Mouse (Mus musculus) intestine, embryonic 15.5 days (tissue): Measurements from ENCODE around the gene Cracr2b. TPM values are rescaled to one million over a fixed set of nuclear protein-coding genes. Genes with fewer than 3 reads are reported as not detected.

Experiments
- polyA plus RNA-seq: library from polyadenylated mRNA; unstranded; fragments of >200 nt; fragmentation: Nextera tagmentation; extraction: Ambion mirVana; gene quantifications from 2 replicates; pipeline ENCODE4 v1.2.1, GENCODE M21; 2015

Cracr2b gene
- polyA plus RNA-seq, 1 experiment from 2014 or later, result 16.5 TPM

Other genes starting within 250 kb of the Cracr2b start
- gene Lmntd2, start 247.0 kb upstream of the Cracr2b start, polyA plus RNA-seq, result 3.5 and 3.6 TPM in 2 replicates
- 63.7 and 70.0 TPM in 2 replicates for gene Rassf7, start 245.2 kb upstream of the Cracr2b start, polyA plus RNA-seq
- 61.9 and 62.1 TPM in 2 replicates for gene Phrf1, start 232.3 kb upstream of the Cracr2b start, polyA plus RNA-seq
- gene Irf7, start 194.6 kb upstream of the Cracr2b start, polyA plus RNA-seq, result 5.2 and 5.7 TPM in 2 replicates
- gene Cdhr5, start 184.3 kb upstream of the Cracr2b start, polyA plus RNA-seq, result 75.8 and 96.1 TPM in 2 replicates
- 203 and 260 TPM in 2 replicates for gene Sct, start 182.0 kb upstream of the Cracr2b start, polyA plus RNA-seq
- 0.35 and 0.40 TPM in 2 replicates for gene Drd4, start 169.1 kb upstream of the Cracr2b start, polyA plus RNA-seq
- 63.1 and 63.5 TPM in 2 replicates for gene Deaf1, start 133.4 kb upstream of the Cracr2b start, polyA plus RNA-seq
- 35.1 and 35.6 TPM in 2 replicates for gene Tmem80, start 133.4 kb upstream of the Cracr2b start, polyA plus RNA-seq
- 117 and 133 TPM in 2 replicates for gene Eps8l2, start 122.2 kb upstream of the Cracr2b start, polyA plus RNA-seq
- gene Taldo1, start 68.9 kb upstream of the Cracr2b start, polyA plus RNA-seq, result 458 and 460 TPM in 2 replicates
- 47.4 and 49.2 TPM in 2 replicates for gene Gatd1, start 47.0 kb upstream of the Cracr2b start, polyA plus RNA-seq
- gene Cend1, start 31.6 kb upstream of the Cracr2b start, polyA plus RNA-seq, result 3.8 and 3.9 TPM in 2 replicates
- 28.5 and 33.1 TPM in 2 replicates for gene Slc25a22, start 23.2 kb upstream of the Cracr2b start, polyA plus RNA-seq
- gene Pidd1, start 17.1 kb upstream of the Cracr2b start, polyA plus RNA-seq, result 7.6 and 9.6 TPM in 2 replicates
- gene Rplp2, start 13.7 kb upstream of the Cracr2b start, polyA plus RNA-seq, result 1,378 and 1,526 TPM in 2 replicates
- gene Pnpla2, start 5.9 kb upstream of the Cracr2b start, polyA plus RNA-seq, result 35.1 and 38.1 TPM in 2 replicates
- gene Cd151, start 6.3 kb downstream of the Cracr2b start, polyA plus RNA-seq, result 21.5 and 25.5 TPM in 2 replicates
- gene Polr2l, start 14.0 kb downstream of the Cracr2b start, polyA plus RNA-seq, result 57.9 and 61.9 TPM in 2 replicates
- 60.7 and 67.8 TPM in 2 replicates for gene Tspan4, start 14.1 kb downstream of the Cracr2b start, polyA plus RNA-seq
- 52.6 and 62.3 TPM in 2 replicates for gene Chid1, start 78.8 kb downstream of the Cracr2b start, polyA plus RNA-seq
- gene Ap2a2, start 101.1 kb downstream of the Cracr2b start, polyA plus RNA-seq, result 79.1 and 84.1 TPM in 2 replicates
- 0.21 and 0.24 TPM in 2 replicates for gene Muc6, start 194.2 kb downstream of the Cracr2b start, polyA plus RNA-seq
- gene Muc2, start 229.2 kb downstream of the Cracr2b start, polyA plus RNA-seq, result 9.4 and 16.7 TPM in 2 replicates